Mouse (Mus musculus) small intestine, adult 2 months (tissue): Measurements from ENCODE around the gene Fer.

Source experiments
- CTCF ChIP-seq: fragments of 200-500 bp; IDR thresholded peaks from 2 replicates; pipeline ENCODE4 v1.5.1; 2012; ENCODE audit warnings: low read depth, mild to moderate bottlenecking, control low read depth, inconsistent platforms, low read length, moderate library complexity, mixed read lengths; ENCODE audit not compliant: insufficient replicate concordance, insufficient read length; ENCODE audit errors: extremely low read depth
- POLR2A ChIP-seq: fragments of 200-500 bp; IDR thresholded peaks from 2 replicates; pipeline ENCODE4 v1.6.1; 2012; ENCODE audit warnings: low read depth, mild to moderate bottlenecking, control low read depth, inconsistent platforms, low read length, moderate library complexity

- TF ChIP-seq POLR2A (no peak), CTCF (no peak)
Observed at GRCm38 (mm10) chr17:63839636-63840269, 23.1 kb upstream of the Fer start.
